Mouse (Mus musculus) right cerebral cortex, postnatal 36 days (tissue): Measurements from ENCODE around the gene Tenm3.

Experiments used
- DNase-seq, 2 experiments: peaks; one replicate each; pipeline ENCODE4 v3.0.0; 2022; ENCODE audit warnings: low spot score in 2 of 2, mixed read lengths in 1 of 2

Gene Tenm3

GRCm38 (mm10) chr8:48342321-48343066, 501.3 kb downstream of the Tenm3 start:
- DNase-seq: no peak

DNA sequence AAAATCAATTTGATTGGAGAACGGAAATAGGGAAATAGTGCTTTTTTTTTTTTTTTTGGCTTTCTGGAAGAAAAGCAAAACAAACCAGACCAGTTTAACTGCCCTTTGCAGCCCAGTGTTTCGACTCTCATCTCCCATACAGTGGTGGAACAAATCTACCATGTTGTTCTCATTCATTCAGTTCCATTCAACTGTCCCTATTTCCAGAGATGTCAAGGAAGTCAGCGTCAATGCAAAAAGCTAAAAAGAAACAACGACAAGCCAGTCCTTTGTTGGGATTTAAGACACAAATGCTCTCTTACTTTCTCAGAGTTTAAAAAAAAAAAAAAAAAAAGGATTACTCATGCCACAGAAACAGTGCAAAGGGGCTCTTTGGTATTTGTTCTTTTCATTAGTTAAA, 502.1 kb downstream of the Tenm3 start:
- DNase-seq: no peak

GRCm38 (mm10) chr8:48341276-48341675, 502.5 kb downstream of the Tenm3 start:
- no peak for DNase-seq

- no peak for DNase-seq
Observed at GRCm38 (mm10) chr8:48322655-48323265, 521.0 kb downstream of the Tenm3 start.

DNA sequence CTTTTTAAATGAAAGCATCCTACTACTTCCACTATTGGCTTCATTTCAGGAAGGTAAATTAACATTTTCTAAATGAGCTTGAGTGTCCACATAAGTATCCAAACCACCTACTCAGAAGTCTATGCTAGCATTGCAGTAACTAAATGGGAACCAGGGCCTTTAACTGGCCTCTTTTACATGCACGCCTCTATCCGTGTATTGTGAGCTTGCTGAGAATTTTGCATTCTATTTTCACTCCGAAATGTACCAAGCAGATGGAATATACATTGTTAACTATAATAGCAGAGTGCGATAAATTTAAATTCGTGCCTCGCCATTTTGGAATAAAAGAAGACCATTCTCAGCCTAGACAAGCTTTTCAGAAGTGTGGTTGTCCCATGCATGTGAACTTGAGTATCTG, 521.5 kb downstream of the Tenm3 start:
- no peak for DNase-seq

DNA sequence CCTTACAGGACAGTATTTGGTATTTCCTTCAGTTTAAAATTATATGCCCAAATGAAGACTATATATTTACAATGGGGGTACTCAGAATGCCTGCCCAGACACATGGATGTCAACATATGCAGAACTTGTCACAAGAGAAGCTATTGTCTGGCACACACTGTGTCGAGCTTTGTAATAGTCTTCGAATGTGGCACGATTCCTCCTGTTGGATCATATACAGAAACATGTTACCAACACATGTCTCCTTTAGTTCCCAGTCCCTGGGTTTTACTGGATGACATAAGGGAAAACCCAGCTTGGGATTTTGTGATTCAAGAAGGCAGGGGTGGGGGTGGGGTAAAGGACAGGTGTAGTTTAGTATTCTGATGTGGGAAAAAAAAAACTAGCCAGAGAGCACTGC, 524.1 kb downstream of the Tenm3 start:
- DNase-seq: no peak

- no peak for DNase-seq
Observed at GRCm38 (mm10) chr8:48317498-48317897, 526.3 kb downstream of the Tenm3 start.

- no peak for DNase-seq
Observed at GRCm38 (mm10) chr8:48315605-48316004, 528.1 kb downstream of the Tenm3 start.

GRCm38 (mm10) chr8:48313985-48314368, 529.8 kb downstream of the Tenm3 start:
- DNase-seq: no peak

DNA sequence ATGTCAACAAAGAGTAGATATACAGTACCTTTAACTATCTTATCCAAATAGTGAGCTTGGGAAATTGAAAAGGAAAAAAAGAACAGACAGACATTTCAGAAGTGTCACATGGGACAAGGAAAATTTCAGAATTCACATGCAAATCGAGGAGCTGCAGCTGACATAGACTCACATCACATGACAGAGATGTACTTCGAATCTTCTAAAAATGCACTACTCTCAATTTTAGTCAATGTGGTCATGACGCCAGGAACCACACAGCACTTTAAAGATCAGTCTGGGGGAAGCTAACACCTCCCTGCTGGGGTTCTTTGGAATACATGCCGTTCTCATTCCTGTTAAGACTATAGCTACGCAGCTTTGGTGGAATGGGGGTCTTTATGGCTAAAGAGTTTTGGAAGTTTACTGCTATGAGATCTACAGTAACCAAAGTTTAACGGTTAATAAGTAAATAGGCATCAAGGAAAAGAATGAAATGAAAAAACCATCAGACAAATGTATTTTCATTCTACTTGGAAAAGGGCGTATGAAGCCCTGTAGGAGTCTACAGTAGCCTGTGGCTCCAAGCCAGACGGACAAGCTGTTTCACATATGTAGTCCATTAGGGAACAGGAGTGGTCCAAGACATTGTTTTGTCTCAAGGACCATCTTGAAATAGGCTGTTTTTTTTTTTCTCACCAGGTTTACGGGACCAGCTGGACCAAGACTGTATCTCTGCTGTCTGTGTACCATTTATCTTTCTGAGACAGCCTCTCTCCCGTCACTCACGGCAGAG, 530.4 kb downstream of the Tenm3 start:
- peak; percentile 23 to 46 for DNase-seq

- no peak for DNase-seq
Observed at GRCm38 (mm10) chr8:48311706-48312105, 532.0 kb downstream of the Tenm3 start.

DNA sequence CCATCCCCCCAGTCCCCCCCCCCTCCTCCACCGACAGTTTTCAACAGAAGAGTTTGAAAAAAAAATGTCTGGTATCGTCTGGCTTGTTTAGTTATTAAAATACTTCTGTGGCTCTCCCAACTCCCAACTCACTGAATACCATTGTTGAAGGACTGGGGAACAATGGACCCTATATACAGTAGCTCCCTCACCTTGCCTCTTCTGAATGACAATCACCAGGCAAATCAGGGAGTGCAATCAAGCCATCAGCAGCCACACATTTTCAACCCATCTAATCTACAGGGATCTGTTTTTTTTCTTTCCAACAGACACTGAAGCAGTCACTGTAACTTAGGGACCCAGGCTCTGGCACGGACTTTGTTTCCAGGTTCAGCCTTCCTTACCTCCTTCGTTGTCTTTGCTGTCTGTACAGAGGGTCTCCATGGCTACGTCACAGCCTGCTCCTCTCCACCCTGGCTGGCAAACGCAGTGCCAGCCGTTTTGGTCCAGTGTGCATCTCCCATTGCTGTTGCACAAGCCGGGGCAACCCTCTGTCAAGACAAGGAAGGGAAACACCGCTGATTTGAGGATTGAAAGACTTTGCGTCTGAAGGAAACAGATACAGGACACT, 533.4 kb downstream of the Tenm3 start:
- no peak for DNase-seq

DNA sequence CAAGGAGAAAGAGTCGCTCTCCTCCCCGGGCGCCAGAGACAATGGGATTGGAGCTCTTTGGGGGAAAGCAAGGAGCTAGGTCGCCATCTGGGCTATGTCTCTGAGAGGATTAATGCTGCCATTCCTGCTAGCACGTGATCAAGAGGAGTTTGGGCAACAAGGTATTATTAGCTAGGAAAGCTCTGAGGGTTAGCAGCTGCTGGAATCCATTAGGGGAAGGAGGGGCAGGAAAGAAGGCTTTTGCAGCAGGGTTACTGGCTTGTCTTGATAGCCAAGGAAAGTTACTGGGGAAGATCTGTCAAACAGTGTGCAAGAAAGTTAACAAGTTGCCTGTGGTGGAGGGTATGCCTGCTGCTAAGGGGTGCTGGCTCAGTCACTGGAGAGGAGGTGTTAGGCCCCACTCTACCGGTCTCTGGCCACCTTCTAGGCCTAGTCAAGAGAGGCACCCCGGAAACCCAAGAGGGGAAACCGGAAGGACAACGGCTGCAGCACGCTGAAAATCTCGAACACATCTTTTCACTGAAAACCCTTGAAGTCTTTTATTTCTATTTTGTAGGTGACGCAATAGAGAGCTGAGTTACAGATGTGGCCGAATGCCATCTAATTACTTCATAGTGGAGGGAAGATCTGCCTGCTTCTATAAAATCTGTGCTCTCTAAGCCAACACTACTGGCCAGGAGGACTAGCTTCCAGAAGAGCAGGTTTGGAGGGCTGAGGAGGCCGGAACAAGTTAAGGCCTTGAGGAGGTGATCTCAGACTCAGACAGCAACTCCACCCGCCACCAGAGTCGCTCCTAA, 534.4 kb downstream of the Tenm3 start:
- no peak for DNase-seq

- no peak for DNase-seq
Observed at GRCm38 (mm10) chr8:48304224-48304623, 539.5 kb downstream of the Tenm3 start.

DNA sequence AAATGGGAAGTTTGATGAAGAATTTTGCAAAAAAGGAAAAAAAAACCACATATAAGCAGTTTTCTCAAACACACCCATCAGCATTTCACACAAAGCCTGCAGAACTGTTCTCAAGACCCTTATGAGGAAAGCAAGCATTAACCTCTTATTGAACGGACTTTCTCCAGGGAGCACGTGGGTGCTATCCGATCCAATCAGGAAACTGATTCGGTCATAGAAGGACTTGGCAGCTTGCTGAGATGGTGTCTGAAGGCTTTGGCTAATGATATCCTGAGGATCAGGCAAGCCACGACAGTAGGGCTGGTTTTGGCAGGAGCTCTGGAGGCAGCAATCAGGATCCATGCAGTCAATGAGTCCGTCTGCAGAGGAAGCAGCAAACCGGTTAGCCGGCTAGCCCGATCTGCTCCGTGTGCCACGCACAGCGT, 543.1 kb downstream of the Tenm3 start:
- DNase-seq: no peak

DNA sequence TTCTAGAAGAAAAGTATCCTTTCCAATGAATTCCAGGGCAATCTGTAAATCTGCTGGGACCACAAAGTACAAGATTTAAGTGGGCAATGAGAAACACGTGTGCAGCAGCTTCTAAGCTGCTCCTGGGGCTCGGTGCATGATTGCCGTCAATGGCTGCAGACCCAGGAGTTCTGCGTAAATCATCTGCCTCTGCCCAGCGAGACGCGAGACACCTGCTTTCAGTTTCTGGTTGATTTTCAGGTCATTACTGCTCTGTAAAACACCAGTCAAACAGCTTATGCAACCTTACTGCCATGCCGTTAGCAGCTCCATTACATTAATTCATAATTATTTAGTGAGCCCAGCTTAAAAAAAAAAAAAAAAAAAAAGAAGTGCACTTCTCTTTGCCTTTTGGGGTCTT, 543.7 kb downstream of the Tenm3 start:
- no peak for DNase-seq

- no peak for DNase-seq
Observed at GRCm38 (mm10) chr8:48299341-48299740, 544.4 kb downstream of the Tenm3 start.

- DNase-seq: no peak
Observed at GRCm38 (mm10) chr8:48296371-48296770, 547.4 kb downstream of the Tenm3 start.

- no peak for DNase-seq
Observed at GRCm38 (mm10) chr8:48295558-48295957, 548.2 kb downstream of the Tenm3 start.

GRCm38 (mm10) chr8:48293797-48294196, 550.0 kb downstream of the Tenm3 start:
- DNase-seq: no peak

- DNase-seq: no peak
Observed at GRCm38 (mm10) chr8:48285432-48285831, 558.3 kb downstream of the Tenm3 start.

GRCm38 (mm10) chr8:48281855-48282254, 561.9 kb downstream of the Tenm3 start:
- DNase-seq: no peak
